Mouse (Mus musculus) intestine, embryonic 16.5 days (tissue): Measurements from ENCODE around the gene Fgfr2. TPM values are rescaled to one million over a fixed set of nuclear protein-coding genes. Genes with fewer than 3 reads are reported as not detected.
A peak's percentile ranks its signal among the peaks of the same experiment; 100 is the strongest.

ENCODE experiments used
- ATAC-seq: fragments of 200-750 bp; cut with Nextera tagmentation; 2 replicates; pipeline ENCODE4 v1.8.0; 2017; ENCODE audit warnings: moderate TSS enrichment, moderate library complexity
- H3K27ac ChIP-seq: fragments of 300-500 bp; sonication (generic); 2 replicates; pipeline ENCODE4 v1.5.1; 2014; ENCODE audit warnings: mild to moderate bottlenecking, low read length
- H3K27me3 ChIP-seq: fragments of 300-500 bp; sonication (generic); replicated peaks from 2 replicates; pipeline ENCODE4 v1.6.1; 2014; ENCODE audit warnings: low read length, control low read depth, mixed read lengths; ENCODE audit not compliant: control insufficient read depth, insufficient read depth
- H3K36me3 ChIP-seq: fragments of 300-500 bp; sonication (generic); 2 replicates; pipeline ENCODE4 v1.6.1; 2014; ENCODE audit warnings: low read length, control low read depth; ENCODE audit not compliant: control insufficient read depth, insufficient read depth
- H3K4me1 ChIP-seq: fragments of 300-500 bp; sonication (generic); 2 replicates; pipeline ENCODE4 v1.6.1; 2014; ENCODE audit warnings: low read length, control low read depth, mixed read lengths; ENCODE audit not compliant: control insufficient read depth, insufficient read depth
- H3K4me2 ChIP-seq: fragments of 300-500 bp; sonication (generic); 2 replicates; pipeline ENCODE4 v1.6.1; 2014; ENCODE audit warnings: low read depth, low read length, control low read depth
- H3K4me3 ChIP-seq: fragments of 300-500 bp; sonication (generic); 2 replicates; pipeline ENCODE4 v1.5.1; 2014; ENCODE audit warnings: mild to moderate bottlenecking, low read length
- H3K9ac ChIP-seq: fragments of 300-500 bp; sonication (generic); 2 replicates; pipeline ENCODE4 v1.6.1; 2014; ENCODE audit warnings: low read depth, low read length
- H3K9me3 ChIP-seq: fragments of 300-500 bp; sonication (generic); 2 replicates; pipeline ENCODE4 v1.6.1; 2016; ENCODE audit warnings: low read length, control low read depth; ENCODE audit not compliant: control insufficient read depth
- WGBS: fragments of 180-500 bp; shearing (Covaris S2); extraction: QIAGEN DNeasy Blood & Tissue Kit; methylation state at CpG from one replicate; pipeline ENCODE4 v1.1.7; 2014; 5-methylcytosine and 5-hydroxymethylcytosine counted together
- polyA plus RNA-seq: library from polyadenylated mRNA; unstranded; fragments of >200 nt; fragmentation: Nextera tagmentation; extraction: Ambion mirVana; gene quantifications from 2 replicates; pipeline ENCODE4 v1.2.1, GENCODE M21; 2015

Gene Fgfr2
- polyA plus RNA-seq, 1 experiment from 2014 or later = 47.3 TPM

- ATAC-seq = no peak
- H3K9ac ChIP-seq = no peak overlapping the region
- 27% methylated on average over 8 of the region's 8 CpGs for WGBS
Measured at GRCm38 (mm10) chr7:131477140-131477539, 1646.0 kb downstream of the Fgfr2 start.

GRCm38 (mm10) chr7:131471551-131471950 lies 1651.6 kb downstream of the Fgfr2 start:
- Histone ChIP-seq H3K27me3 (no peaks in the 10 kb centered on the region), H3K9me3 (no peaks in the 10 kb centered on the region), H3K9ac (no peak overlapping the region), H3K36me3 (no peaks in the 10 kb centered on the region), H3K4me2 (no peak overlapping the region), H3K27ac (no peak overlapping the region), H3K4me1 (no peaks in the 10 kb centered on the region), H3K4me3 (no peak overlapping the region)
- WGBS = 85% methylated on average over 5 of the region's 5 CpGs
- no peak for ATAC-seq

More at GRCm38 (mm10) chr7:131477140-131477539, 1646.0 kb downstream of the Fgfr2 start:
- no peak overlapping the region for H3K27ac ChIP-seq
- H3K36me3 ChIP-seq = no peaks in the 10 kb centered on the region
- H3K27me3 ChIP-seq = no peaks in the 10 kb centered on the region
- H3K4me3 ChIP-seq = no peak overlapping the region
- no peaks in the 10 kb centered on the region for H3K4me1 ChIP-seq
- no peaks in the 10 kb centered on the region for H3K9me3 ChIP-seq
- H3K4me2 ChIP-seq = no peak overlapping the region

DNA sequence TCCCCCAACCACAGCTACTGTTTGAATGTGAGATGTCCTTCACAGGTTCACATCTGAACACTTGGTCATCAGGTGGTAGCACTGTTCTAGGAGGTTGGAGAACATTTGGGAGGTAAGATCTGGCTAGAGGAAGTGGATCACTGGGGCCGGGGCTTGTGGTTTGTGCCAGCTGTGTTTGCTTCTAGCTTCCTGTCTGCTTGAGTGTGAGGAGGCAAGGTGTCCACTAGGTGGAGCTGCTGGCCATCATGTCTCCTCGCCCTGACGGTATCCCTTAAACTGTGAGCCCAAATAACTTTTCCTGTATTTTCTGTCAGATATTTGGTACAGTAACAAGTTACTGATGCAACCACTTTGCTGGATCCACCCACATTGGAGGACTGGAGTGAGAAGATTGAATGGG lies 1653.6 kb downstream of the Fgfr2 start:
- Histone ChIP-seq H3K36me3 (no peaks in the 10 kb centered on the region), H3K27ac (no peak overlapping the region), H3K27me3 (no peaks in the 10 kb centered on the region), H3K4me2 (no peak overlapping the region), H3K4me3 (no peak overlapping the region), H3K9ac (no peak overlapping the region), H3K4me1 (no peaks in the 10 kb centered on the region), H3K9me3 (no peaks in the 10 kb centered on the region)
- 73% methylated on average over 3 of the region's 3 CpGs for WGBS
- no peak for ATAC-seq

GRCm38 (mm10) chr7:131467312-131467711 lies 1655.8 kb downstream of the Fgfr2 start:
- H3K9ac ChIP-seq = no peak overlapping the region
- ATAC-seq = no peak
- H3K27ac ChIP-seq = no peak overlapping the region
- no peaks in the 10 kb centered on the region for H3K27me3 ChIP-seq
- 85% methylated on average over 3 of the region's 3 CpGs for WGBS
- no peaks in the 10 kb centered on the region for H3K9me3 ChIP-seq
- no peaks in the 10 kb centered on the region for H3K4me1 ChIP-seq
- H3K4me2 ChIP-seq = no peak overlapping the region
- no peak overlapping the region for H3K4me3 ChIP-seq
- H3K36me3 ChIP-seq = no peaks in the 10 kb centered on the region

GRCm38 (mm10) chr7:131465735-131466134 lies 1657.4 kb downstream of the Fgfr2 start:
- Histone ChIP-seq H3K27ac (no peak overlapping the region), H3K9me3 (no peaks in the 10 kb centered on the region), H3K27me3 (no peaks in the 10 kb centered on the region), H3K4me3 (no peak overlapping the region), H3K4me2 (no peak overlapping the region), H3K36me3 (no peaks in the 10 kb centered on the region), H3K9ac (no peak overlapping the region), H3K4me1 (no peaks in the 10 kb centered on the region)
- 67% methylated on average over 3 of the region's 3 CpGs for WGBS
- no peak for ATAC-seq

GRCm38 (mm10) chr7:131465117-131465601 lies 1658.0 kb downstream of the Fgfr2 start:
- Histone ChIP-seq H3K27ac (no peak overlapping the region), H3K9me3 (no peaks in the 10 kb centered on the region), H3K27me3 (no peaks in the 10 kb centered on the region), H3K4me1 (no peaks in the 10 kb centered on the region), H3K36me3 (no peaks in the 10 kb centered on the region), H3K4me3 (no peak overlapping the region), H3K9ac (no peak overlapping the region), H3K4me2 (no peak overlapping the region)
- ATAC-seq = no peak
- 67% methylated on average over 3 of the region's 3 CpGs for WGBS

GRCm38 (mm10) chr7:131456714-131457113 lies 1666.4 kb downstream of the Fgfr2 start:
- Histone ChIP-seq H3K4me3 (no peak overlapping the region), H3K36me3 (no peaks in the 10 kb centered on the region), H3K9ac (no peak overlapping the region), H3K9me3 (no peaks in the 10 kb centered on the region), H3K27me3 (no peaks in the 10 kb centered on the region), H3K4me1 (no peaks in the 10 kb centered on the region), H3K27ac (no peak overlapping the region), H3K4me2 (no peak overlapping the region)
- 85% methylated on average over 5 of the region's 5 CpGs for WGBS
- no peak for ATAC-seq

- peak; percentile 73; the same call in 1 of the 2 replicates for ATAC-seq
- H3K36me3 ChIP-seq = no peaks in the 10 kb centered on the region
- H3K9me3 ChIP-seq = no peaks in the 10 kb centered on the region
- H3K4me2 ChIP-seq = no peak overlapping the region
- no peak overlapping the region for H3K4me3 ChIP-seq
- 61% methylated on average over 3 of the region's 3 CpGs for WGBS
- H3K9ac ChIP-seq = no peak overlapping the region
- H3K4me1 ChIP-seq = no peaks in the 10 kb centered on the region
- H3K27ac ChIP-seq = no peak overlapping the region
- H3K27me3 ChIP-seq = no peaks in the 10 kb centered on the region
Measured at GRCm38 (mm10) chr7:131437051-131437450, 1686.1 kb downstream of the Fgfr2 start.

DNA sequence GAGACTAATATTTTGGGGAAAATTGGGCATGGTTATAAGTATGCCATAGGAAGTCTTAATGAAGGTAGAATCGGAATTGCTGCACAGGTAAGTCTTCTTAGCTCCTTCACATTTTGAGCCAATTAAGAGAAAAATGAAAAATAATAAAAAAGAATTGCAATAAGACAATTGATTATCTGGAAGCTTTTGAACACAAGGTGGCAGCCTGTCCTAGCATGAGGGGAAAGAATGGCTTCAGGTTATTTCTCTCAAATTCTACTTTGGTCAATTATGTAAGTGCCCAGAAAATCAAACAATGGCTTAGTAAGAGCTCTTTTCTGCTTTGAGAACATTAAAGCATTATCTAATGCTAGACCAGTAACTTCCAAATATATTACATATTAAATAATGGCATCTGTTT lies 1688.9 kb downstream of the Fgfr2 start:
- Histone ChIP-seq H3K4me1 (no peaks in the 10 kb centered on the region), H3K27ac (no peak overlapping the region), H3K9me3 (no peaks in the 10 kb centered on the region), H3K4me3 (no peak overlapping the region), H3K4me2 (no peak overlapping the region), H3K9ac (no peak overlapping the region), H3K27me3 (no peaks in the 10 kb centered on the region), H3K36me3 (peaks cover 3% of the 10 kb centered on the region; the same call in 1 of the 2 replicates)
- WGBS = 91% methylated on average over 1 of the region's 1 CpGs
- no peak for ATAC-seq

GRCm38 (mm10) chr7:131432244-131432643 lies 1690.9 kb downstream of the Fgfr2 start:
- Histone ChIP-seq H3K9me3 (no peaks in the 10 kb centered on the region), H3K4me3 (no peak overlapping the region), H3K4me1 (no peaks in the 10 kb centered on the region), H3K27ac (no peak overlapping the region), H3K27me3 (no peaks in the 10 kb centered on the region), H3K36me3 (peaks cover 3% of the 10 kb centered on the region; the same call in 1 of the 2 replicates), H3K4me2 (no peak overlapping the region), H3K9ac (no peak overlapping the region)
- 17% methylated on average over 1 of the region's 1 CpGs for WGBS
- no peak for ATAC-seq
